Mouse (Mus musculus) hindbrain, embryonic 11.5 days (tissue): ENCODE measurements around the gene Ly6g6d. TPM values are rescaled to one million over a fixed set of nuclear protein-coding genes. Genes with fewer than 3 reads are reported as not detected.
A peak's percentile ranks its signal among the peaks of the same experiment; 100 is the strongest.

Experiments used
- ATAC-seq: fragments of 200-750 bp; cut with Nextera tagmentation; 2 replicates; pipeline ENCODE4 v1.8.0; 2017; ENCODE audit warnings: mild to moderate bottlenecking, moderate TSS enrichment, moderate library complexity; ENCODE audit not compliant: low FRiP score
- DNase-seq: peaks from one replicate; pipeline ENCODE4 v3.0.0-alpha.2; 2015; ENCODE audit warnings: low spot score
- H3K27ac ChIP-seq: fragments of 300-500 bp; sonication (generic); 2 replicates; pipeline ENCODE4 v1.5.1; 2014; ENCODE audit warnings: mild to moderate bottlenecking, low read depth, low read length
- H3K27me3 ChIP-seq: fragments of 300-500 bp; sonication (generic); 2 replicates; pipeline ENCODE4 v1.6.1; 2014; ENCODE audit warnings: mild to moderate bottlenecking, low read length, moderate library complexity, mixed read lengths; ENCODE audit not compliant: control insufficient read depth, insufficient read depth
- H3K36me3 ChIP-seq: fragments of 300-500 bp; sonication (generic); 2 replicates; pipeline ENCODE4 v1.6.1; 2014; ENCODE audit warnings: mild to moderate bottlenecking, low read length, moderate library complexity, mixed read lengths; ENCODE audit not compliant: control insufficient read depth, insufficient read depth
- H3K4me1 ChIP-seq: fragments of 300-500 bp; sonication (generic); replicated peaks from 2 replicates; pipeline ENCODE4 v1.6.1; 2014; ENCODE audit warnings: low read length, mixed read lengths; ENCODE audit not compliant: control insufficient read depth, insufficient read depth
- H3K4me2 ChIP-seq: fragments of 300-500 bp; sonication (generic); replicated peaks from 2 replicates; pipeline ENCODE4 v1.6.1; 2014; ENCODE audit warnings: mild to moderate bottlenecking, low read depth, low read length
- H3K4me3 ChIP-seq: fragments of 300-500 bp; sonication (generic); 2 replicates; pipeline ENCODE4 v1.5.1; 2014; ENCODE audit warnings: low read depth, low read length
- H3K9ac ChIP-seq: fragments of 300-500 bp; sonication (generic); 2 replicates; pipeline ENCODE4 v1.6.1; 2014; ENCODE audit warnings: low read depth, low read length
- H3K9me3 ChIP-seq: fragments of 300-500 bp; sonication (generic); 2 replicates; pipeline ENCODE4 v1.6.1; 2016; ENCODE audit warnings: low read length; ENCODE audit not compliant: control insufficient read depth
- WGBS: fragments of 180-500 bp; shearing (Covaris S2); extraction: QIAGEN DNeasy Blood & Tissue Kit; methylation state at CpG from one replicate; pipeline ENCODE4 v1.1.7; 2014; 5-methylcytosine and 5-hydroxymethylcytosine counted together
- polyA plus RNA-seq: library from polyadenylated mRNA; unstranded; fragments of >200 nt; fragmentation: Nextera tagmentation; extraction: Ambion mirVana; gene quantifications from 2 replicates; pipeline ENCODE4 v1.2.1, GENCODE M21; 2014

The Ly6g6d gene
- polyA plus RNA-seq, 1 experiment from 2014 or later = 2.7 TPM

- 93% methylated on average over 14 of the region's 14 CpGs for WGBS
- H3K27me3 ChIP-seq = no peaks in the 10 kb centered on the region
- DNase-seq = no peak
- H3K4me2 ChIP-seq = no peak overlapping the region
- ATAC-seq = no peak
- H3K27ac ChIP-seq = no peak overlapping the region
- no peaks in the 10 kb centered on the region for H3K9me3 ChIP-seq
- H3K4me3 ChIP-seq = no peak overlapping the region
- peaks cover 7% of the 10 kb centered on the region; the same call in 1 of the 2 replicates for H3K4me1 ChIP-seq
- H3K36me3 ChIP-seq = 0 out of 2 replicates have a peak, but pooled peaks cover 6% of the 10 kb centered on the region
- H3K9ac ChIP-seq = no peak overlapping the region
These were observed 14.7 kb upstream of the Ly6g6d start for GRCm38 (mm10) chr17:35092403-35093198.

- no peak for ATAC-seq
- Histone ChIP-seq H3K9ac (peak overlapping the region; percentile 83), H3K27me3 (no peaks in the 10 kb centered on the region), H3K4me3 (peak overlapping the region; percentile 54), H3K4me2 (peak overlapping the region; percentile 47), H3K27ac (no peak overlapping the region), H3K4me1 (peaks cover 7% of the 10 kb centered on the region; the same call in 1 of the 2 replicates), H3K36me3 (0 out of 2 replicates have a peak, but pooled peaks cover 6% of the 10 kb centered on the region), H3K9me3 (no peaks in the 10 kb centered on the region)
- no peak for DNase-seq
- 76% methylated on average over 8 of the region's 8 CpGs for WGBS
These were observed 12.5 kb upstream of the Ly6g6d start for GRCm38 (mm10) chr17:35090166-35090932.

DNA sequence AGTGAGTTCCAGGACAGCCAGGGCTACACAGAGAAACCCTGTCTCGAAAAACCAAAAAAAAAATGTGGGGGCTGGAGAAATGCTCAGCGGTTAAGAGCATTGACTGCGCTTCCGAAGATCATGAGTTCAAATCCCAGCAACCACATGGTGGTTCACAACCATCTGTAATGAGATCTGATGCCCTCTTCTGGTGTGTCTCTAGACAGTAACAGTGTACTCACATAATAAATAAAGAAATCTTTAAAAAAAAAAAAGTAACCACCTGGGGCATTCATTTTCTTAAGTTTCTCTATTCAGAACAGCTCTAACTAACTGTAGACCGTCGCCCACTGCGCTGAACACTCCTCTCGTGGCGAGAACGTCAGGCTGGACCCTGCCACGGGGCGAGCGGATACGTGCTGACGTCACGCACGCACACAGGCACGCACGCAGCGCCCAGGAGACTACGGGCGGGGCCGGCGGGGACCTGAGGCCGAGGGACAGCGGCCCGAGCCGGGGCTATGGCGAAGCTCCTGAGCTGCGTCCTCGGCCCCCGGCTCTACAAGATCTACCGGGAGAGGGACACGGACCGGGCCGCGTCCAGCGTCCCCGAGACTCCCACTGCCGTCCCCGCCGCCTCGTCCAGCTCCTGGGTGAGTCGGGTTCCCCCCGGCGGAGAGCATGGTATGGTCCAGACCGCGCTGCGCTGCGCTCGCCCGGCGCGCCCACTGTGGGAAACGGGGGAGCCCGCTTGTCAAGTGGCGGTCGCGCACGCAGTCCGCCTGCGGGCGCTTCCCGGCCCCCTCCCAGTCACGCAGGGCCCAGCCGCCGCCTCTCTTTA lies 11.2 kb upstream of the Ly6g6d start, which contains the start of gene Abhd16a:
Gene Abhd16a (plus strand): TSS at position 439 of the 820 bp plus-strand sequence.
- H3K27me3 ChIP-seq = no peaks in the 10 kb centered on the region
- WGBS = 3% methylated on average over 61 of the region's 67 CpGs
- ATAC-seq = peak; percentile 98

GRCm38 (mm10) chr17:35088151-35088550 lies 10.3 kb upstream of the Ly6g6d start:
- ATAC-seq (no peak), DNase-seq (no peak)

More for the DNA sequence above, 11.2 kb upstream of the Ly6g6d start, which contains the start of gene Abhd16a:
- H3K27ac ChIP-seq = peak within 1 kb of the TSS; percentile 95
- peaks cover 7% of the 10 kb centered on the region; the same call in 1 of the 2 replicates for H3K4me1 ChIP-seq
- DNase-seq = peak; percentile 96
- peak within 1 kb of the TSS; percentile 47 for H3K4me2 ChIP-seq
- H3K9ac ChIP-seq = peak within 1 kb of the TSS; percentile 83
- no peaks in the 10 kb centered on the region for H3K9me3 ChIP-seq
- H3K4me3 ChIP-seq = peak within 1 kb of the TSS; percentile 54
- H3K36me3 ChIP-seq = 0 out of 2 replicates have a peak, but pooled peaks cover 6% of the 10 kb centered on the region

GRCm38 (mm10) chr17:35085208-35085865 lies 7.5 kb upstream of the Ly6g6d start, which contains the start of gene Ly6g6f:
TSS of gene Ly6g6f (minus strand) at chr17:35085610.
- ATAC-seq (no peak), DNase-seq (no peak)
- Histone ChIP-seq H3K9ac (no peak within 1 kb of the TSS), H3K4me1 (peaks cover 4% of the 10 kb centered on the region; the same call in 1 of the 2 replicates), H3K4me2 (no peak within 1 kb of the TSS), H3K9me3 (no peaks in the 10 kb centered on the region), H3K4me3 (no peak within 1 kb of the TSS), H3K36me3 (no peaks in the 10 kb centered on the region), H3K27ac (no peak within 1 kb of the TSS), H3K27me3 (no peaks in the 10 kb centered on the region)
- WGBS = 83% methylated on average over 7 of the region's 7 CpGs

More at GRCm38 (mm10) chr17:35088151-35088550, 10.3 kb upstream of the Ly6g6d start:
- Histone ChIP-seq H3K4me3 (no peak overlapping the region), H3K4me2 (no peak overlapping the region), H3K4me1 (peaks cover 7% of the 10 kb centered on the region; the same call in 1 of the 2 replicates), H3K27me3 (no peaks in the 10 kb centered on the region), H3K36me3 (0 out of 2 replicates have a peak, but pooled peaks cover 6% of the 10 kb centered on the region), H3K27ac (no peak overlapping the region), H3K9ac (no peak overlapping the region), H3K9me3 (no peaks in the 10 kb centered on the region)
- whole genome bisulfite sequencing = 64% methylated on average over 2 of the region's 2 CpGs

GRCm38 (mm10) chr17:35083929-35084497 lies 6.1 kb upstream of the Ly6g6d start:
- H3K9me3 ChIP-seq = no peaks in the 10 kb centered on the region
- ATAC-seq (no peak), DNase-seq (no peak)
- no peak overlapping the region for H3K27ac ChIP-seq
- no peak overlapping the region for H3K9ac ChIP-seq
- no peak overlapping the region for H3K4me3 ChIP-seq
- no peaks in the 10 kb centered on the region for H3K4me1 ChIP-seq
- H3K27me3 ChIP-seq = no peaks in the 10 kb centered on the region
- 86% methylated on average over 3 of the region's 3 CpGs for WGBS
- no peak overlapping the region for H3K4me2 ChIP-seq
- no peaks in the 10 kb centered on the region for H3K36me3 ChIP-seq

- no peak overlapping the region for H3K4me3 ChIP-seq
- no peak overlapping the region for H3K4me2 ChIP-seq
- no peaks in the 10 kb centered on the region for H3K36me3 ChIP-seq
- H3K27me3 ChIP-seq = no peaks in the 10 kb centered on the region
- no peaks in the 10 kb centered on the region for H3K9me3 ChIP-seq
- no peak overlapping the region for H3K9ac ChIP-seq
- no peak for DNase-seq
- WGBS = 86% methylated on average over 16 of the region's 16 CpGs
- no peak for ATAC-seq
- 0 out of 2 replicates have a peak, but pooled peaks cover 2% of the 10 kb centered on the region for H3K4me1 ChIP-seq
- H3K27ac ChIP-seq = no peak overlapping the region
These were observed 5.1 kb upstream of the Ly6g6d start for GRCm38 (mm10) chr17:35082841-35083576.
